Mouse (Mus musculus) liver, embryonic 14.5 days (tissue): ENCODE results near the gene Abcf1. TPM values are rescaled to one million over a fixed set of nuclear protein-coding genes. Genes with fewer than 3 reads are reported as not detected.
A peak's percentile ranks its signal among the peaks of the same experiment; 100 is the strongest.

ENCODE experiments used
- ATAC-seq: fragments of 200-750 bp; cut with Nextera tagmentation; 2 replicates; pipeline ENCODE4 v1.8.0; 2017; ENCODE audit warnings: moderate number of reproducible peaks, mild to moderate bottlenecking, moderate library complexity; ENCODE audit not compliant: insufficient read depth
- DNase-seq, 3 experiments: peaks; one replicate each; pipeline ENCODE4 v3.0.0-alpha.2; 2012 to 2013; ENCODE audit warnings: low read depth in 3 of 3, low spot score in 3 of 3
- H3K27ac ChIP-seq: fragments of 300-500 bp; sonication (generic); 2 replicates; pipeline ENCODE4 v1.5.1; 2014; ENCODE audit warnings: moderate library complexity, mild to moderate bottlenecking, control low read depth, inconsistent platforms
- H3K27me3 ChIP-seq: fragments of 300-500 bp; sonication (generic); 2 replicates; pipeline ENCODE4 v1.6.1; 2014; ENCODE audit warnings: mild to moderate bottlenecking, low read length, moderate library complexity; ENCODE audit not compliant: control insufficient read depth, insufficient read depth
- H3K36me3 ChIP-seq: fragments of 300-500 bp; sonication (generic); replicated peaks from 2 replicates; pipeline ENCODE4 v1.6.1; 2014; ENCODE audit warnings: low read depth; ENCODE audit not compliant: control insufficient read depth, insufficient read depth
- H3K4me1 ChIP-seq, 2 experiments: fragments of 200-500 bp in 1 of 2; fragments of 300-500 bp in 1 of 2; sonication (generic) in 1 of 2; replicated peaks; 2 replicates each; pipeline ENCODE4 v1.6.1; 2012 to 2014; ENCODE audit warnings: antibody characterized with exemption in 1 of 2, inconsistent platforms in 1 of 2, low read length in 1 of 2; ENCODE audit not compliant: control insufficient read depth in 2 of 2, insufficient read depth in 2 of 2
- H3K4me2 ChIP-seq: fragments of 300-500 bp; sonication (generic); 2 replicates; pipeline ENCODE4 v1.6.1; 2014; ENCODE audit warnings: low read depth, mild to moderate bottlenecking, control low read depth, moderate library complexity
- H3K4me3 ChIP-seq, 2 experiments: fragments of 200-500 bp in 1 of 2; fragments of 300-500 bp in 1 of 2; sonication (generic) in 1 of 2; 2 replicates each; pipeline ENCODE4 v1.5.1; 2012 to 2014; ENCODE audit warnings: low read depth in 2 of 2, low read length in 2 of 2, mild to moderate bottlenecking in 2 of 2, control low read depth in 1 of 2, inconsistent platforms in 1 of 2, moderate library complexity in 1 of 2; ENCODE audit not compliant: insufficient read depth in 1 of 2
- H3K9ac ChIP-seq: fragments of 300-500 bp; sonication (generic); replicated peaks from 2 replicates; pipeline ENCODE4 v1.6.1; 2014; ENCODE audit warnings: mild to moderate bottlenecking, control low read depth, moderate library complexity
- H3K9me3 ChIP-seq: fragments of 300-500 bp; sonication (generic); 2 replicates; pipeline ENCODE4 v1.6.1; 2016; ENCODE audit warnings: low read length, mixed read lengths; ENCODE audit not compliant: control insufficient read depth
- CTCF ChIP-seq: IDR thresholded peaks from 2 replicates; pipeline ENCODE4 v1.5.1; 2016; ENCODE audit warnings: antibody characterized with exemption, low read depth, control low read depth
- EP300 ChIP-seq: IDR thresholded peaks from 2 replicates; pipeline ENCODE4 v1.6.1; 2016; ENCODE audit warnings: antibody characterized with exemption, low read depth
- WGBS: fragments of 180-500 bp; shearing (Covaris S2); extraction: QIAGEN DNeasy Blood & Tissue Kit; methylation state at CpG from one replicate; pipeline ENCODE4 v1.1.7; 2014; ENCODE audit not compliant: insufficient replicate concordance; 5-methylcytosine and 5-hydroxymethylcytosine counted together
- polyA plus RNA-seq, 2 experiments: library from polyadenylated mRNA; depleted of rRNA in 1 of 2; stranded (reverse) in 1 of 2; unstranded in 1 of 2; fragments of >200 nt; fragmentation: Nextera tagmentation in 1 of 2; extraction: Ambion mirVana in 1 of 2; gene quantifications; 2 replicates each; pipeline versions ENCODE4 v1.2.1 to v1.2.3; 2012 to 2014

Abcf1 gene
- polyA plus RNA-seq, 2 experiments: 39.0 to 49.0 TPM

DNA sequence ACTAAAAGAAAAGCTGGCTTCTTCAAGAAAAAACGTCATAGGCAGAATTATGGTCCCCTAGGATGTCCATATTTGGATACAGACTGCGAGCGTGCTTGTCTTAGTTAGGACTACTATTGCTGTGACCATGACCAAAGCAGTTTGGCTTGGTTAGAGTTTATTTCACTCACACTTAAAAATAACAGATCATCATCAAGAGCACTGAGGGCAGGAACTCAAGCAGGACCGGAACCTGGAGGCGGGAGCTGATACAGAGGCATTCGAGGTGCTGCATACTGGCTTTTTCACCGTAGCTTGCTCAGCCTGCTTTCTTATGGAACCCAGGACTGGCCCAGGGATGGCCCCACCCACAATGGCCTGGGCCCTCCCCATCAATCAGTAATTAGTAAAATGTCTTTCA lies 33.8 kb upstream of the Abcf1 start:
- H3K27ac ChIP-seq: no peak overlapping the region
- WGBS: 91% methylated on average over 7 of the region's 7 CpGs
- peaks cover 15% of the 10 kb centered on the region for H3K36me3 ChIP-seq

DNA sequence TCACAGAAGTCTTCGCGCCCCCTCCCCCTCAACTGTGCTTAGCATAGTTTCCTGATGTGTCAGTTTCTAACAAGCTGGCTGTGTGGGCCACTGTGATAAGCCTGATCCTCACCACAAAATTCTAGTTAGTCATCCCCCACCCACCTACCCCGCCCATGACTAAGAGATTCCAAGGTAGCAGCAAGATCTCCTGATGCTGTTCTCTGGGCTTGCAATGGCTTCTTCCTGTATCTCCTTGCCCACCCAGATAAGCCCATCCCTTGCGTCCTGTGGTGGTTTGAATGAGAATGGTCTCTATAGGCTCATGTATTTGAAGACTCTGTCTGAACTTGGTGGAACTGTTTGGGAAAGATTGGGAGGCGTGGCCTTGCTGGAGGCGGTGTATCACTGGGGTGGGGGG lies 32.4 kb upstream of the Abcf1 start:
- WGBS: 41% methylated on average over 6 of the region's 6 CpGs
- peaks cover 22% of the 10 kb centered on the region for H3K9me3 ChIP-seq
- peak overlapping the region; percentile 54 for H3K4me2 ChIP-seq
- ATAC-seq: peak; percentile 83
- peak; percentile 86 for TF ChIP-seq EP300
- TF ChIP-seq CTCF: no peak
- H3K27ac ChIP-seq: peak overlapping the region; percentile 91
- peaks cover 15% of the 10 kb centered on the region for H3K36me3 ChIP-seq
- H3K4me1 ChIP-seq: peaks cover 42 to 54% of the 10 kb centered on the region in 2 experiments
- no peaks in the 10 kb centered on the region for H3K27me3 ChIP-seq
- peak overlapping the region; percentile 23; the same call in 1 of the 2 replicates for H3K9ac ChIP-seq
- H3K4me3 ChIP-seq: peak overlapping the region in 1 of 2 experiments; percentile 10; a peak in 2 of 4 replicates
- peak; percentile 80 to 91 (median 86) for DNase-seq

More for the DNA sequence above, 33.8 kb upstream of the Abcf1 start:
- no peak overlapping the region for H3K4me2 ChIP-seq
- no peak for DNase-seq
- TF ChIP-seq EP300 (no peak), CTCF (no peak)
- H3K9ac ChIP-seq: no peak overlapping the region
- H3K4me1 ChIP-seq: peaks cover 30 to 41% of the 10 kb centered on the region in 2 experiments
- no peak for ATAC-seq
- no peak overlapping the region for H3K4me3 ChIP-seq
- H3K27me3 ChIP-seq: no peaks in the 10 kb centered on the region
- peaks cover 22% of the 10 kb centered on the region for H3K9me3 ChIP-seq

DNA sequence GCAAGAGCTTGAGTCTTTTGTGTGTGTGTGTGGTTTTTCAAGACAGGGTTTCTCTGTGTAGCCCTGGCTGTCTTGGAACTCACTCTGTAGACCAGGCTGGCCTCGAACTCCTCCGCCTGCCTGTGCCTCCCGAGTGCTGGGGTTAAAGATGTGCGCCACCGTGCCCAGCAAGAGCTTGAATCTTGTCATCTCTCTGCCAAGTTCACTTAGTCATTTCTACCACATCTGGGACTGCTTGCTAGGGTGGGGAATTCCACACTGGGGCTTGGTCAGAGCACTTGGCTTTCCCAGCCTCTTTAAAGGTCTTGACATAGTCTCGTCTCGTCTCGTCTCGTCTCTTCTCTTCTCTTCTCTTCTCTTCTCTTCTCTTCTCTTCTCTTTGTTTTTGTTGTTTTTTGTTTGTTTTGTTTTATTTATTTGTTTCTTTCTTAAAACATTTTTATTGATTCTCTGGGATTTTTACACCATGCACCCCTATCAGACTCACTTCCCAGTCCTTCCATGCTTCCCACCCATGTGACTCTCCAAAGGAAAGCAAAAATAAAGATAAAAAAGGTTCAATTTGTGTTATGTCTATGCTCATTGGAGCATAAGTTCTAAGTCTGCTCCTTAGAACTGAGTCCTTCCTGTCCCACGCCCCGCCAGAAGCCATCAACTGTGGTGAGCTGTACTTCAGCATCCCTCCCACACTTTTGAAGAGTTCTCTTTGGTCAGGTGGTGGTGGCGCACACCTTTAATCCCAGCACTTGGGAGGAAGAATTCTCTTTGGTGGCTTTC lies 31.7 kb upstream of the Abcf1 start:
- H3K9ac ChIP-seq: peak overlapping the region; percentile 34; the same call in 1 of the 2 replicates
- peak overlapping the region; percentile 91 for H3K27ac ChIP-seq
- H3K36me3 ChIP-seq: peaks cover 15% of the 10 kb centered on the region
- peaks cover 42 to 54% of the 10 kb centered on the region in 2 experiments for H3K4me1 ChIP-seq
- peak in 1 of 3 experiments; percentile 45 for DNase-seq
- H3K4me2 ChIP-seq: peak overlapping the region; percentile 54
- 74% methylated on average over 12 of the region's 12 CpGs for WGBS
- peak; percentile 62 for ATAC-seq
- no peaks in the 10 kb centered on the region for H3K27me3 ChIP-seq
- TF ChIP-seq CTCF: no peak
- TF ChIP-seq EP300: no peak
- peaks cover 16% of the 10 kb centered on the region for H3K9me3 ChIP-seq
- H3K4me3 ChIP-seq: no peak overlapping the region; a peak in 1 of 4 replicates

DNA sequence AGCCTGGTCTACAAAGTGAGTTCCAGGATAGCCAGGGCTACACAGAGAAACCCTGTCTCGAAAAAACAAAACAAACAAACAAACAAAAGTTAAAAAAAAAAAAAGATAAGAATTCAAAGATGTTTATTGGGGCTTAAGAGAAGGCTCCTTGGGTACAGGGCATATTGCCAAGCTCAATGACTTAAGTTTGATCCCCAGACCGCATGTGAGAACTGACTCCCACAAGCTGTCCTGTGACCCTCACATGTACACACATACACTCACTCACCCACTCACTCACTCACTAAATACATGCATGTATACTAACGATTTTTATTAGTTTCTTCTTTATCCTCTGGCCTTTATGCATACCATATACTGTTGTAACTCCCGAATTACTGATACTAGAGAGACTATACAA lies 30.8 kb upstream of the Abcf1 start:
- peaks cover 10% of the 10 kb centered on the region for H3K36me3 ChIP-seq
- DNase-seq (no peak), ATAC-seq (no peak)
- H3K4me3 ChIP-seq: no peak overlapping the region
- 74% methylated on average over 4 of the region's 4 CpGs for WGBS
- TF ChIP-seq CTCF: no peak
- TF ChIP-seq EP300: no peak
- H3K27me3 ChIP-seq: no peaks in the 10 kb centered on the region
- peaks cover 13% of the 10 kb centered on the region for H3K9me3 ChIP-seq
- peak overlapping the region; percentile 91 for H3K27ac ChIP-seq
- H3K4me2 ChIP-seq: peak overlapping the region; percentile 54
- peak overlapping the region; percentile 37; the same call in 1 of the 2 replicates for H3K9ac ChIP-seq
- peaks cover 42 to 57% of the 10 kb centered on the region in 2 experiments for H3K4me1 ChIP-seq

DNA sequence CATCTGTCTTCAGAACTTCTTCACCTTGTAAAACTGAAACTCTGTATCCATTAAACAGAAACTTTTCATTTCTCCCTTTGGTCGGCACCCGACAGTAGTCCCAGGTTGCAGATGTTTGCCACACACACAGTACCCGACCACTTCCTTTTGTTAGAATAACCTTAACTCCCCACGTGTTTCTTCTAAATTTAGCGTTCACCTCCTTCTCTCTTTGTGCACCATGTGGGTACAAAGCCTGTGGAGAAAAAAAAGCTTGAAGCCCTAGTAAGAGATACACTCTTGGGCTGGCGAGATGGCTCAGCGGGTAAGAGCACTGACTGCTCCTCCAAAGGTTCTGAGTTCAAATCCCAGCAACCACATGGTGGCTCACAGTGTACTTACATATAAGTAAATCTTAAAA lies 29.8 kb upstream of the Abcf1 start:
- Histone ChIP-seq H3K9me3 (peaks cover 13% of the 10 kb centered on the region), H3K27ac (no peak overlapping the region; the same call in 1 of the 2 replicates), H3K4me1 (peaks cover 42 to 57% of the 10 kb centered on the region in 2 experiments), H3K36me3 (peaks cover 10% of the 10 kb centered on the region), H3K4me2 (peak overlapping the region; percentile 68), H3K4me3 (peak overlapping the region; percentile 29 to 53; a peak in 3 of 4 replicates), H3K27me3 (no peaks in the 10 kb centered on the region), H3K9ac (0 out of 2 replicates have a peak overlapping the region, but pooled peaks have one; percentile 38)
- 27% methylated on average over 7 of the region's 7 CpGs for WGBS
- DNase-seq: no peak
- TF ChIP-seq EP300 (peak; percentile 21; the same call in 1 of the 2 replicates), CTCF (no peak)
- ATAC-seq: no peak
